Mouse (Mus musculus) ES-E14 (cell line): ENCODE data around the gene Dmac2.

Experiments
- CHD2 ChIP-seq: IDR thresholded peaks from 2 replicates; pipeline ENCODE4 v1.6.1; 2014; ENCODE audit warnings: mild to moderate bottlenecking, low read depth, low read length, inconsistent platforms
- HCFC1 ChIP-seq: IDR thresholded peaks from 2 replicates; pipeline ENCODE4 v1.6.1; 2012; ENCODE audit warnings: low read length, inconsistent platforms, borderline replicate concordance; ENCODE audit not compliant: insufficient read depth
- MAFK ChIP-seq: IDR thresholded peaks from 2 replicates; pipeline ENCODE4 v1.6.1; 2014; ENCODE audit warnings: mild to moderate bottlenecking, low read depth, low read length, inconsistent platforms; ENCODE audit not compliant: insufficient read depth
- ZNF384 ChIP-seq: IDR thresholded peaks from 2 replicates; pipeline ENCODE4 v1.6.1; 2012; ENCODE audit warnings: low read depth, low read length, inconsistent platforms

GRCm38 (mm10) chr7:25607196-25607595 is 12.0 kb upstream of the Dmac2 start:
- TF ChIP-seq HCFC1 (no peak), MAFK (no peak), CHD2 (no peak), ZNF384 (no peak)
